Mouse (Mus musculus) midbrain, postnatal 0 days (tissue): ENCODE measurements around the gene Jpt2. TPM values are rescaled to one million over a fixed set of nuclear protein-coding genes. Genes with fewer than 3 reads are reported as not detected.

Experiments used
- ATAC-seq: fragments of 200-750 bp; cut with Nextera tagmentation; 2 replicates; pipeline ENCODE4 v1.8.0; 2017; ENCODE audit warnings: moderate number of reproducible peaks, mild to moderate bottlenecking, moderate TSS enrichment, moderate library complexity; ENCODE audit not compliant: low FRiP score
- DNase-seq: peaks from one replicate; pipeline ENCODE4 v3.0.0-alpha.2; 2015; ENCODE audit warnings: low spot score
- H3K27ac ChIP-seq: fragments of 300-500 bp; sonication (generic); 2 replicates; pipeline ENCODE4 v1.5.1; 2014; ENCODE audit warnings: low read depth, mild to moderate bottlenecking, low read length, mixed read lengths
- H3K27me3 ChIP-seq: fragments of 300-500 bp; sonication (generic); 2 replicates; pipeline ENCODE4 v1.6.1; 2014; ENCODE audit warnings: low read length, control low read depth, mixed read lengths; ENCODE audit not compliant: insufficient read depth
- H3K36me3 ChIP-seq: fragments of 300-500 bp; sonication (generic); 2 replicates; pipeline ENCODE4 v1.6.1; 2014; ENCODE audit warnings: low read length, control low read depth, mixed read lengths; ENCODE audit not compliant: insufficient read depth
- H3K4me1 ChIP-seq: fragments of 300-500 bp; sonication (generic); 2 replicates; pipeline ENCODE4 v1.6.1; 2014; ENCODE audit warnings: mild to moderate bottlenecking, control low read depth, antibody characterized with exemption, low read length, mixed read lengths; ENCODE audit not compliant: insufficient read depth
- H3K4me2 ChIP-seq: fragments of 300-500 bp; sonication (generic); 2 replicates; pipeline ENCODE4 v1.6.1; 2014; ENCODE audit warnings: low read depth, mild to moderate bottlenecking, low read length, mixed read lengths; ENCODE audit not compliant: poor library complexity, severe bottlenecking
- H3K4me3 ChIP-seq: fragments of 300-500 bp; sonication (generic); 2 replicates; pipeline ENCODE4 v1.5.1; 2014; ENCODE audit warnings: low read depth, mild to moderate bottlenecking, low read length, moderate library complexity
- H3K9ac ChIP-seq: fragments of 300-500 bp; sonication (generic); replicated peaks from 2 replicates; pipeline ENCODE4 v1.6.1; 2014; ENCODE audit warnings: mild to moderate bottlenecking, low read length, moderate library complexity, mixed read lengths; ENCODE audit not compliant: poor library complexity, severe bottlenecking
- H3K9me3 ChIP-seq: fragments of 300-500 bp; sonication (generic); 2 replicates; pipeline ENCODE4 v1.6.1; 2016; ENCODE audit warnings: low read length, control low read depth
- CTCF ChIP-seq: IDR thresholded peaks from 2 replicates; pipeline ENCODE4 v1.5.1; 2016; ENCODE audit warnings: antibody characterized with exemption, mild to moderate bottlenecking
- WGBS: fragments of 180-500 bp; shearing (Covaris S2); extraction: QIAGEN DNeasy Blood & Tissue Kit; methylation state at CpG from one replicate; pipeline ENCODE4 v1.1.7; 2014; 5-methylcytosine and 5-hydroxymethylcytosine counted together
- polyA plus RNA-seq: library from polyadenylated mRNA; unstranded; fragments of >200 nt; fragmentation: Nextera tagmentation; extraction: Ambion mirVana; gene quantifications from 2 replicates; pipeline ENCODE4 v1.2.1, GENCODE M21; 2015
- total RNA-seq: library from RNA; depleted of rRNA; stranded (reverse); fragments of >200 nt; gene quantifications from 2 replicates; pipeline ENCODE4 v1.2.3, GENCODE M21; 2014

Gene Jpt2
- total and polyA plus RNA-seq, 2 experiments from 2014 or later: 60.7 to 66.7 TPM

DNA sequence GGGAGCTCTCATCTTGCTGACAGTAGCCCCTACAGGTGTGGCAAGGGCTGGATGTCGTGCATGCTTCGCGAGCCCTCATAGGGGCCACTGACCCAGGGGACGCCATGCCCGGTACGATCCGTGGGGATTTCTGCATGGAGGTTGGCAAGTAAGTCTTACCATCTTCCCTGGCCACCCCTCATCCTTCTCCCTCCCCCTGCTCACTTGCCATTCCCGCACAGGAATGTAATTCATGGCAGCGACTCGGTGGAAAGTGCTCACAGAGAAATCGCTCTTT lies 63.6 kb downstream of the Jpt2 start:
- WGBS: 23% methylated on average over 11 of the region's 11 CpGs
- H3K4me3 ChIP-seq: peak overlapping the region; percentile 87
- H3K9me3 ChIP-seq: no peaks in the 10 kb centered on the region
- H3K9ac ChIP-seq: peak overlapping the region; percentile 93
- H3K36me3 ChIP-seq: peaks cover 54% of the 10 kb centered on the region
- H3K27me3 ChIP-seq: no peaks in the 10 kb centered on the region
- H3K4me1 ChIP-seq: peaks cover 14% of the 10 kb centered on the region
- peak overlapping the region; percentile 98 for H3K4me2 ChIP-seq
- no peak for TF ChIP-seq CTCF
- peak overlapping the region; percentile 91 for H3K27ac ChIP-seq
- DNase-seq: no peak
- ATAC-seq: peak; percentile 12; the same call in 1 of the 2 replicates

DNA sequence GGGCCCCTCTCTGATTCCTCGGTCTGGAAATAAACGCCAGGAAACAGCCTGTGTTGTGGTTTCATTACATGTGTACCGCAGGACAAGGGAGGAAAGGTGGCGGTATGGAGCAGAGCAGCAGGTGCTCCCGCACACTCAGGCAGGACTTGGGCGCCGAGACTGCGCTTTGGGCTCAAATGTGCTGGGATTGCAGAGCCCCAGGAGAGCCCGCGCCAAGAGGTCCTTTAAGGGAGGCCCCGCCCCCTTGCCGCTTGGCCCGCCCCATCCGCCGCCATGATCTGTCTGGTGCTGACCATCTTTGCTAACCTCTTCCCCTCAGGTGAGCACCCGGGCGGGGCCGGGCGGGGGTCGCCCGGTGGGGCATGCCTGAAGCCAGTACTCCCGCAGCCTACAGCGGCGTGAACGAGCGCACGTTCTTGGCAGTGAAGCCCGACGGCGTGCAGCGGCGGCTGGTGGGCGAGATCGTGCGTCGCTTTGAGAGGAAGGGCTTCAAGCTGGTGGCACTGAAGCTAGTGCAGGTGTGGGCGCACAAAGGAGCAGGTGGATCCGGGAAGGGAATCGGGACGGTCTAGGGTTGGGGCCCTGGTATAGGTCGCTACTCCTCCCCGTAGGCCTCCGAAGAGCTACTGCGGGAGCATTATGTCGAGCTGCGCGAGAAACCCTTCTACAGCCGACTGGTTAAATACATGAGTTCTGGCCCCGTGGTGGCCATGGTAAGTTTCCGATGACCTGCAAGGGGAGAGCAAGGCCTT lies 64.1 kb downstream of the Jpt2 start, which contains the start of gene Nme3:
Nme3 (plus strand) TSS at position 260 of the 752 bp plus-strand sequence.
- peaks cover 50% of the 10 kb centered on the region for H3K36me3 ChIP-seq

GRCm38 (mm10) chr17:24895571-24896240 lies 64.8 kb downstream of the Jpt2 start:
- DNase-seq (no peak), ATAC-seq (no peak)
- WGBS: 10% methylated on average over 23 of the region's 23 CpGs
- no peaks in the 10 kb centered on the region for H3K27me3 ChIP-seq
- H3K4me3 ChIP-seq: peak overlapping the region; percentile 87
- peaks cover 14% of the 10 kb centered on the region for H3K4me1 ChIP-seq
- peaks cover 50% of the 10 kb centered on the region for H3K36me3 ChIP-seq
- peak overlapping the region; percentile 98 for H3K4me2 ChIP-seq
- TF ChIP-seq CTCF: no peak
- H3K9ac ChIP-seq: peak overlapping the region; percentile 93
- peak overlapping the region; percentile 91 for H3K27ac ChIP-seq
- no peaks in the 10 kb centered on the region for H3K9me3 ChIP-seq

More for the DNA sequence above, 64.1 kb downstream of the Jpt2 start, which contains the start of gene Nme3:
- H3K9ac ChIP-seq: peak within 1 kb of the TSS; percentile 93
- peak within 1 kb of the TSS; percentile 98 for H3K4me2 ChIP-seq
- peak within 1 kb of the TSS; percentile 87 for H3K4me3 ChIP-seq
- H3K4me1 ChIP-seq: peaks cover 14% of the 10 kb centered on the region
- TF ChIP-seq CTCF: peak; percentile 64
- ATAC-seq: peak; percentile 49
- H3K27ac ChIP-seq: peak within 1 kb of the TSS; percentile 91
- DNase-seq: peak; percentile 75
- WGBS: under 1% methylated on average over 50 of the region's 50 CpGs
- no peaks in the 10 kb centered on the region for H3K27me3 ChIP-seq
- H3K9me3 ChIP-seq: no peaks in the 10 kb centered on the region

GRCm38 (mm10) chr17:24894995-24895547 lies 65.4 kb downstream of the Jpt2 start, which contains the start of the genes Eme2 and Mrps34:
TSS of gene Eme2 (minus strand) at chr17:24895087.
TSS of gene Mrps34 (plus strand) at chr17:24895116.
- under 1% methylated on average over 54 of the region's 62 CpGs for WGBS
- DNase-seq (peak; percentile 94), ATAC-seq (peak; percentile 62)
- Histone ChIP-seq H3K36me3 (peaks cover 50% of the 10 kb centered on the region), H3K9ac (peak within 1 kb of the TSS; percentile 93), H3K9me3 (no peaks in the 10 kb centered on the region), H3K27me3 (no peaks in the 10 kb centered on the region), H3K27ac (peak within 1 kb of the TSS; percentile 91), H3K4me3 (peak within 1 kb of the TSS; percentile 87), H3K4me2 (peak within 1 kb of the TSS; percentile 98), H3K4me1 (peaks cover 14% of the 10 kb centered on the region)
- TF ChIP-seq CTCF: no peak

GRCm38 (mm10) chr17:24894061-24894994 lies 66.2 kb downstream of the Jpt2 start:
- Histone ChIP-seq H3K4me2 (peak overlapping the region; percentile 98), H3K36me3 (peaks cover 44% of the 10 kb centered on the region), H3K4me3 (peak overlapping the region; percentile 87), H3K9me3 (no peaks in the 10 kb centered on the region), H3K4me1 (peaks cover 14% of the 10 kb centered on the region), H3K27me3 (no peaks in the 10 kb centered on the region), H3K27ac (peak overlapping the region; percentile 91), H3K9ac (peak overlapping the region; percentile 93)
- WGBS: 11% methylated on average over 31 of the region's 31 CpGs
- 0 out of 2 replicates have a peak, but pooled peaks have one; percentile 3 for TF ChIP-seq CTCF
- DNase-seq (peak; percentile 6), ATAC-seq (0 out of 2 replicates have a peak, but pooled peaks have one; percentile 6)
